Mouse (Mus musculus) megakaryocyte-erythroid progenitor cell, adult 5-6 weeks (primary cell): ENCODE measurements around the gene Pi4k2a. TPM values are rescaled to one million over a fixed set of nuclear protein-coding genes. Genes with fewer than 3 reads are reported as not detected.
A peak's percentile ranks its signal among the peaks of the same experiment; 100 is the strongest.

Experiments used
- ATAC-seq: replicated peaks from 2 replicates; pipeline ENCODE4 v1.8.0; 2016; ENCODE audit warnings: mild to moderate bottlenecking, inconsistent platforms; ENCODE audit not compliant: severe bottlenecking, poor library complexity, low FRiP score, low TSS enrichment
- total RNA-seq, 2 experiments: library from RNA; stranded (forward) in 1 of 2; stranded (reverse) in 1 of 2; fragments of 200-1000, 215-1000 nt in 1 of 2; fragments of >200 nt in 1 of 2; fragmentation: Nextera tagmentation in 1 of 2; gene quantifications; 2 replicates each; pipeline ENCODE4 v1.2.3; 2014 to 2017

Gene Pi4k2a
- total RNA-seq, 2 experiments from 2014 or later, result 5.2 to 13.5 TPM

- peak; percentile 93 for ATAC-seq
Measured at GRCm38 (mm10) chr19:42128787-42129508, 38.7 kb downstream of the Pi4k2a start, which contains the start of gene Avpi1. TSS of gene Avpi1 (minus strand) at chr19:42129059.

- peak; percentile 33 for ATAC-seq
Measured at GRCm38 (mm10) chr19:42129509-42130293, 39.4 kb downstream of the Pi4k2a start.

GRCm38 (mm10) chr19:42130294-42130606 lies 40.0 kb downstream of the Pi4k2a start:
- ATAC-seq, result no peak

- ATAC-seq, result no peak
Measured at GRCm38 (mm10) chr19:42131101-42131500, 40.8 kb downstream of the Pi4k2a start.

GRCm38 (mm10) chr19:42135070-42135469 lies 44.8 kb downstream of the Pi4k2a start:
- no peak for ATAC-seq

GRCm38 (mm10) chr19:42136126-42136525 lies 45.9 kb downstream of the Pi4k2a start:
- no peak for ATAC-seq

- ATAC-seq, result no peak
Measured at GRCm38 (mm10) chr19:42137167-42137672, 47.0 kb downstream of the Pi4k2a start.

- no peak for ATAC-seq
Measured at GRCm38 (mm10) chr19:42138517-42139285, 48.4 kb downstream of the Pi4k2a start.

GRCm38 (mm10) chr19:42139724-42140517 lies 49.7 kb downstream of the Pi4k2a start:
- no peak for ATAC-seq

- 0 out of 2 replicates have a peak, but pooled peaks have one; percentile 34 for ATAC-seq
Measured at GRCm38 (mm10) chr19:42141998-42142397, 51.7 kb downstream of the Pi4k2a start.

GRCm38 (mm10) chr19:42142757-42143156 lies 52.5 kb downstream of the Pi4k2a start:
- no peak for ATAC-seq

GRCm38 (mm10) chr19:42144067-42144466 lies 53.8 kb downstream of the Pi4k2a start:
- no peak for ATAC-seq

GRCm38 (mm10) chr19:42144541-42145167 lies 54.4 kb downstream of the Pi4k2a start:
- ATAC-seq, result no peak

GRCm38 (mm10) chr19:42145210-42145609 lies 54.9 kb downstream of the Pi4k2a start:
- no peak for ATAC-seq

- no peak for ATAC-seq
Measured at GRCm38 (mm10) chr19:42145731-42146130, 55.5 kb downstream of the Pi4k2a start.

- ATAC-seq, result no peak
Measured at GRCm38 (mm10) chr19:42146276-42147010, 56.2 kb downstream of the Pi4k2a start.

GRCm38 (mm10) chr19:42147170-42147768 lies 57.0 kb downstream of the Pi4k2a start, which contains the start of gene Marveld1:
TSS of gene Marveld1 (plus strand) at chr19:42147400.
- peak; percentile 32; the same call in 1 of the 2 replicates for ATAC-seq
